Mouse (Mus musculus) thymus, adult 2 months (tissue): ENCODE measurements at regions not wholly inside any gene's neighbourhood (a gene's known extent, or its start where the extent isn't known, plus 50 kb on each side); places are given as distances from the start of the nearest gene placed in this dataset.

Source experiments
- CTCF ChIP-seq: fragments of 200-500 bp; IDR thresholded peaks from 2 replicates; pipeline ENCODE4 v1.5.1; 2012; ENCODE audit warnings: mild to moderate bottlenecking, control low read depth, low read length, moderate library complexity, borderline replicate concordance; ENCODE audit not compliant: control insufficient read depth, poor library complexity, insufficient read depth; ENCODE audit errors: extremely low read depth
- POLR2A ChIP-seq: fragments of 200-500 bp; IDR thresholded peaks from 2 replicates; pipeline ENCODE4 v1.6.1; 2012; ENCODE audit warnings: mild to moderate bottlenecking, low read length, control low read depth, moderate library complexity; ENCODE audit not compliant: control insufficient read depth, poor library complexity, insufficient read depth; ENCODE audit errors: extremely low read depth

- TF ChIP-seq CTCF (no peak), POLR2A (no peak)
Measured at GRCm38 (mm10) chr3:15159965-15160714, 172.0 kb downstream of the Gm9733 start.
